Mouse (Mus musculus) WW6 (cell line): Measurements from ENCODE around the gene Qsox1.

Source experiments
- DNase-seq: peaks from one replicate; pipeline ENCODE4 v3.0.0-alpha.2; 2013; ENCODE audit warnings: low read depth, low spot score

The Qsox1 gene

DNA sequence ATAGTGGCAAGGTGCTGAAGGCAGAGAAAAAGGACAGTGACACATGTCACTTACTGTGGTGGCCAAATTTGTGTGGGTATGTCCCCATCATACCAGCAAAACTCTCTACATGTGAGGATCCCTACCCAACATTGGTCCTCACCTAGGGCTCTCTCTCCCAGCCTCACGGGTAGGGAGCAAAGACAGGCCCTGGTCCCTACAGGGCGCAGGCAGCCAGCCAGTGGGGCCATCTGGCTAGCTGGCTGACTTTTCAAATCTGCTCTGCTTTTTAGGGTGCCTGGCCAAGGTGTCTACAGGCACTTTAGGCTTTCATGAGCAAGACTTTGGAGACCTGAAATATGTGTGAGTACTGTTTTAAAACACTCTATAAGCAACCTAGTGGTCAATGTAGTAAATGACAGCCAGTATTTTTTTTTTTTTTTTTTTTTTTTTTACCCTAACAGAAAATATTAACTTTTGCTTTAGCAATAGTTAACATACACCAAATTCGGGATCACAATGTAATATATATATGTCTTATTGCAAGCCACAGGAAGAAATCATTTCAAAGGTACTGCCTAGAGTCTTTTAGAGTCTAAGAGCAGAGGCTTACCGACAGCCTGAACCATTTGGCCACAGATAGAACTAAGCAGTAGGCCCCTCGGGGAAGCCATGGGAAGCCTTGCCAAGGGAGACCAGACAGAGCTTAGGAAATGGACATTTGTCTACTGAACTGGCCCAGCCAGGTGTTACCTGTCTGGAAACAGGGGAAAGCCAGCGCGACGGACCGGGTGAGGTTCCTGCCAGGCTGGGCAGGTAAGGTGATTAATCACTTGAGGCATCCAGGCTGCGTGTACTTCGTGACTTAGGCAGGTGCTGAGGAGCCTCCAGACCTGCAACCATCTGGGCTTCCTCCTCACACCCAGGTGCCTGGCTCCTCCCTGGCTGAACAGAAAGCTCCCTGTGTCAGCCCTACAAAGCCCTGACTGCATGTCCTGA is 11.4 kb downstream of the Qsox1 start:
- DNase-seq, result no peak

DNA sequence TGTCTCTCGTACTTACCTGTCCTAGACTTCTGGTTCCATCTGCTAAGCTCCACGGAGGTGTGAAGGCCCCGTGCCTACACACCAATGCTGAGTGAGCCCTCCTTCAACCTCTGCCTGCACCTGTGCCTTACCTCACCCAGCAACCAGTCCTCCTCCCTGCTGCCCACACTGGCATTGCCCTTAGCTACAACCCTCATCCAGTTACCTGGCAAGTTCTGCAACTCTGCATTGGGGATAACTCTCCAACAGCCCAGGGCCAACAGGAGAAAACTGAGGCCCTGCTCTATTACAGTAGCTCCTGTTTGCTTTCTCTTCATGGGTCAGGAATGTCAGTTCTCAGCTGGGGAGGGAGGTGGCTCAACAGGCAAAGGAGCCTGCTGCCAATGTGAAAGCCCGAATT is 14.7 kb downstream of the Qsox1 start:
- DNase-seq, result no peak

DNA sequence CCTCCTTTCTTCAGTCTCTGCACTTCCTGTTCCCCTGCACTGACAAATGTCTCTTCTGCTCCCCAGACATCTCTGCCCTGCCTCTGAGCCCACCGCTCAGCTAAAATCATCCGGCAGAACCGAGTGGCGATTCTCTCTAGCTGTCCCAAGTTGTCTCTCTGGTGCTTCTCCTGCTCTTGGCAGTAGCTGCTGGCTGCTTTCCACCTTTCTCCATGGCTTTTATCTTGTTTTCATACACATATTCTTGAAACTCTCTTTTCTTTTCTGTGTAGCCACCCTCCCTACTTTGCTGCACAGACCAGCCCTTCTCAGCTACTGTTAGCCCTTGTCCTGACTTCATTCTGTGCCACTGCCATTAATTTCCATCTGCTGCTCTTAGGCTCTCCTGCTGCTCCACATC is 15.3 kb downstream of the Qsox1 start:
- DNase-seq, result no peak

DNA sequence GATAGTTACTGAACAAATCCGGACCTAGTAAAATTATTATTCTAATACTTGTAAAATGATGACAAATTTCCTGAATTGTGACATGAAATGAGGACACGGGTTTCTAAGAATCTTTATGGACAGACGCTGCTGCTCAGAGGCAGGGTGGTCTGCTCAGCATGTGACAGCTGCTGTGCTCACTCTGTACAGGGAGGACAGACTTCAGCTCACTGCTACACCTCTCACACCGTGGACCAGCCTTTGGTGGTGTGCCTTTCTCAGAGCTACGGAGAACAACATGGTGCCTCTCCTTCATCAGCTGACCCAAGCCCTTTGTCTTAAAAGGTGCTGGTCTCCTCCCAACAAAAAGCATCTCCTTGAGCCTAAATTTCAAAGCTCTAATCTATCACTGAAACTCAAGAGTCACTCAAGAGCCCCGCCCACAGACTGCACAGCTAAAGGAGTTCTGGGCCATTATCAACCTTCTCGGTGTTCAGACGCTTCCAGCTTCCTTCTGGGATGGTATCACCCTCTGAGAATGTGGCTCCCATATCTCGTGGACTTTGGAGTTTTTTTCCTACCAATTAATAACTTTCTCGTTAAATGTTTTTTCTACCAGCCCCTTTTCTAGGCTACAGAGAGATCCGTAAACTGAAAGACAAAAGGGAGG is 15.8 kb downstream of the Qsox1 start:
- DNase-seq, result no peak

DNA sequence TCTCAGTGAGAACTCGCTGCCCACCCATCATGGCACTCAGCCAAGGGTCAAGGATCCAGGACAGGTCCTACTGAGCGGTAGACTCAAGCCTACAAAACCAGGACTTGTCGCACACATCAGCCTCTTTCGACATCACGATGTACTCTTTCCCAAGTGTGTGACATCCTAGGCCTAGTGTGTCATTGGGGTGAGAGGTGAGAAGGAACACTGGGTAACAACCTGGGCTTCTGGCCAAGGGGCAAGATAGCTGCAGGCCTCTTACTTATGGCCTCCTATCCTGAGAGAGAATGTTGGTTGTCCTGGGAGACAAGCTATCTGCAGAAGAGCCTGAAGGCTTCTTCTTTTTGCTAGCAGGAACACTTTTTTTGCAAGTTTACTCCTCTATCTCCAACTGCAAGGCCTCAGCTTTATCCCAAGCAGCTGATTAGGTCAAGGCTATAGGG is 16.9 kb downstream of the Qsox1 start:
- DNase-seq, result no peak

DNA sequence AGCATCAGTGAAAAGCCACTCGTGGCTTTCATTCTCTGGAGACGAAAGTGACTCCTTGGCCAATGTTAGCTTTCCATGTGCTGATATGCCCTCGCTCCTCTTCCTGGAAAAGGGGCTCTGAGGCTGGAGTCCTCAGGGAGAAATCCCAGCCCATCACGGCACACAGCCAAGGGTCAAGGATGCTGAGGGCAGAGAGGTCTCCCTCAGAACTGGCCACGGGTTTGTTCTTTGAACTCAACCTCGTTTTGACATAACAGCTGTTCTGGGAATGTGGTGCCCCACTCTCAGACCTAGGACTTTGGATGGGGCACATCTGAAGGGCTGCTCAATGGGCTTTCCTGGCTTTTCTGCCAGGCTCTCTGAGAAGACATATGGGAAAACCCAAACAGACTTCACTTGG is 17.8 kb downstream of the Qsox1 start:
- DNase-seq, result no peak

DNA sequence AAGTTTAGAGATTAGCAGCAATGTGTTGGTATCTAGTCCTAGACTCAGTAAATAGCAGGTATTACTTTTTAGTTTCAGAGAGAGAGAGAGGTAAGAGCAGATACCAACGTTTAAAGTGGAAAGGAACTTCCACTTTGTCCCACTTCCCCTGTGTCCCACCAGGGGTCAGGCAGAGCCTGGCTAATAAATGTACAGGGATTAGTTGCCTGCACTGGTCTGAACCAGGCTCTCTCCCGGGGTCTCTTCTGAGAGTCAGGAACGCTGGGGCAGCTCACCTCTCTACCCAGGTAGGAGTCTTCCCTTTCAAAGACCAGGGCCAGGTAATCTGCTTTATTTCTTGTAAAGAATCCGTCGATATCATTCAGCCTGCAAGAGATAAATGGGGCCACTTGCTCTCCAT is 20.8 kb downstream of the Qsox1 start:
- DNase-seq, result no peak

DNA sequence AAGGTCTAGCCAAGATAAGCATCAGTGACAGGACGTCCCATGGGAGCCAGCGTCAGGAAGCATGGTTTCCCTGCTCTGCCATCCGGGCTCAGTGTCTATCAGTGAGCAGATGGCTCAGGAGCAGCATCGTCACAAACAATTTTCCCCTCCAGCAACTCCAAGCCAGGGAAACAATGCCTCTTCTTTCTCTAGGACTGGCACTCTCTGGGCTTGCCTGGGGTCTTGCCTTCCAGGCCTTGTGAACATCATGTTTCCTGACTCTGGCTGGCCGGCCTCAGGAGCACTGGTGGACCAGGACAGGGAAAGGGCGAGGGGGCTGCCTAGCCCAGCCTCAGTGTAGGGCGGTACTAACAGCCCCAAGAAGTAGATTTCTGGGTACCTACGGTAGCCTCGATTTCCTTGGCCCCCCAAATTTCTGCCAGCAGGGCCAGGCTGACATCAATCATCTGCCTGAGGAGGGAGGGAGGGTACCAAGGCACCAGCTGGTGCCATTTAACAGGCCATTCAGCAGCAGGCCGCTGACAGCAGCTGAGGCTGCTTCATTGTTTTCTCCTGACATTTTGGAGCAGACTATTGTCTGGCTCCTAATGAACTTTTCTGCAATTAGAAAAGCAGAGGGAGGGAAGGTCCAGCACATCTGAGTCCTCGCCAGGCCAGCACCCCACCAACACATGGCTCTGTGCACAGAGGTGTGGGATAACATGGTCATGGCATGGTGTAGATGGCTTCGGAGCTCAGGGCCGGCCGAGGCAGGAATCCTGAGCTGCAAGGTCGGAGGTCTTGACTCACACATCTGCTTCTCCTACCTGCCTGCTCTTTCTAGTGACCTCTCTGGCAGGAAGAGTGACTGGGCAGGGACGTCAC is 22.3 kb downstream of the Qsox1 start:
- DNase-seq, result no peak

DNA sequence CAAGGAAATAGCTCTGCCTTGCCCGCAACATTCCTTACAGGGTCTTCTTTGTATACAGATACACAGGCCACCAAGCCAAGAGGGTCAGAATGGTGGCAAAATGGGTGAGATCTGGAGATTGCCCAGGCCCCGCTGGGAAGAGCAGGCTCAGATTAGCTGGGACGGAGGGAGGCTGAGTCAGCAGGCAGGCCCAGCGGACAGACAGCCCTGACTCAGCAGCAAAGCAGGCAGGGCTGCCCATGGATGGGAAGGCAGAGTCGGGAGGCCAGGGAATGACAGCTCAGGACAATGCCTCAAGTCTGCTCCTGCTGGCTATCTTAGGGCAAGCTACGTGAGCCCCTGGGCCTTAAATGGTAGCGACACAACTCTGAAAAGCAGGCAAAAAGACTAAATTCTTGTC is 26.8 kb downstream of the Qsox1 start:
- DNase-seq, result no peak

DNA sequence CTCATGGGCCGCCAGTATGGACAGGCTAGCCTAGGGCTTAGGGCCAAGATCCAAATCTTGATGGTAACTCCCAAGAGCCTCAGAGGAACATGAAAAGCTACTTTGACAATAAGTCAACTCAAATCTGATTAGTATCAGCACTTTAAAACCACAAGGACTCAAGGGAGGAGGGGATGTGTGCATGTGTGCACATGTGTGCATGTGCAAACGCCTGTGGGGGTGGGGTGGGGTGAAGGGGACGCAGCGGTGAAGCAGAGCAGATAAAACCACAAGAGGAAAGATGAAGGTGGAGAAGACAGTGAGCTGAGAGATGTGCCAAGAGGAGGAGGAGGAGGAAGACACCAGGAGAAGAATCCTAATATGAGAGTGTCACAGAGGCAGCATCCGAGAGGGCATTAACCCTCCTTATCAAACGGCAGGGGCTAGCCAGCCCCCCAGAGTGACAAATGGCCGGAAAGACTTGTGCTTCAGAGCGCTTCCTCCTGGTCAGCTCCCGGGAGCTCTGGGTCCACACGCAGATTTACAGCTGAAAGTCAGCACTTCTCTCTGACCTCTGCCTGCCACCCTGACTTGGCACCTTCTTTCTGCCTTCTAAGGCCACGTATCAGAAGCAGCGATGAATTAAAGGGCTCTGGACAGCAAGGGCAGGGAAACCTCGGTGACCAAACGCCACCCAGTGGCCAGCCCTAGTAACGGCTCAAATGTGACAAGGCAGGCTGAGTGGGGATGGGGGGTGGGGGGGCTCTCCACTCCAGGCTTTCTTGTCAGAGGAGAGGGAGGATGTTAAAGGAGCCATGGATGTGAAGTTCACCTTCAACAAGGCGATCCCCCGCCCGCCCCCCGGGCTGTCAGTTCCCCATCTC is 28.1 kb downstream of the Qsox1 start:
- DNase-seq, result no peak

DNA sequence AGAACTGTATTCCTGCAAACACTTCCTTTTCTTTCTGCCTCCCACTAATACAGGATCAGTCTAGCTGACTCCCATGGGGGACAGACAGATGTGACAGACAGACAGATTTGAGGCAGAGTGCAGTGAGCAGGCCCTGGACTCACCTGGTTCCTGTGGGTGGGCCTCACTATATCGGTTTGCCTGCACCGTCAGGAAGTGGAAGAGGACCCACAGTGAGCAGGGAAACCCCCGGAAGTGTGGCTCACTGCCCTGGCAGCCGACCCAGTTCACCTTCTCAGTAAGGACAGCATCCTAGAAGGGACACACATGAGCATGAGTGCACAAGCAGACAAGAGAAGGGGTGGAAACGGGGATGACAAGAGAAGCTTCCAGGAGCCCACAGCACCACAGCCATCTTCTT is 30.3 kb downstream of the Qsox1 start:
- DNase-seq, result no peak

DNA sequence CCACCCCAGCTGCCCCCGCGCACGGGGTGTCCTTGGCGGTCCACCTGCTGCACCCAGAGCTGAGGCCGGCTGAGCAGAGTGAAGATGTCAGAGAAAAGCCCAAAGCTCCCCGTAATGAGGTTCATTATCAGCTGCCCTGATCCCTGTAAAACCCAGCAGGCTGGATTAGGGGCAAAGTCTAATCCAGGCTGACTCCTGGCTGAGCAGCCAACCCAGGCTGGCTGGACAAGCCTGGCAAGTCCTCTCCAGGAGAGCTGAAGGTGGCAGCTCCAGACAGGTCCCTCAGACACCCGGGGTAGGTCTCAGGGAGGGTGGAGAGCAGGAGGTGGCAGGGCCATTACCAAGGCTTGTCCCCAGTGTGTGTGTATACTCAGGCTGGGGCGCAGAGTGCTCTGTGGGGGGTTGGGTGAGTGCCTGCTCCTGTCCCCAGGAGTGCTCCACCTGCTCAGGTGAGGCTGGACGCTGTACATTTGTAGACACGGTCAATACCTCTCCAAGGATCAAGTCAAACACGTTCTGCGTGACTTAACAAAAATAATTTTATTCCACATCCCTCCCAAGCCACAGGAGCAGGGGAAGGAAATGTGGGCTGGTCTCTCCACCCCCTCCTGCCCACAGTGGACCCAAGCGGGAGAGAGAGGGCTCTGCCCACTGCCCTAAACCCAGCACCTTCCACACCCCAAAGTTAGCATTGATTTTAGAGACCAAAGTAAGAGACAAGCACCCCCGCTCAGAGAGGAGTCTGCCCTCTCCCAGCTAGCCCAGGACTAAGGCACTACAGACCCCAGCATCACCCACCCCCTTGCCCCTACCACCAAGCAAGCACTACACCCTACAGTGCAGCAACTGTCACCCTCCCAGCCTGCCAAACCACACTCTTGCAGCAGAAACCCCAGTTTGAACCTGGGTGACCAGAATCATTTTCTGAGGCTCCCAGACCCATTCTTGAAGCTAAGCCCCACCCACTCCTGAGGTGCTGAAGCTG is 34.8 kb downstream of the Qsox1 start:
- no peak for DNase-seq

DNA sequence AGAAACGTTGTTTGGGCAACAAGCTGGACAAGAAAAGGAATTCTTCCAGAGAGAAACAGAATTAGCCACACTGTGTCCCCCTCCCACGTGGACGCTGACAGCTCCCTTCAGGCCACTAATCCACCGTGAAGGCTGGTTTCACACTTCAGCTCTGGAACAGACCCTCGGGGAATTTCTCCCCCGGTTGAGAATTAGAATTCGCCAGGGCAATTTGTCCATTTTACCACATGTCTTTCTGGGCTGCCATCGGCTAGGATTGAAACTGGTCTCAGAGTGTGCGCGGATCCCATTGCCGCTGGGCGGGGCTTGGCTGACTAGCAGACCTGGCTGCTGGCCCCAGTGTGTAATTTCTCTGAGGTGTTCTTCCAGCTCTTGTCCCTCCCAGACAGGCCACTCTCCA is 53.5 kb downstream of the Qsox1 start:
- no peak for DNase-seq

DNA sequence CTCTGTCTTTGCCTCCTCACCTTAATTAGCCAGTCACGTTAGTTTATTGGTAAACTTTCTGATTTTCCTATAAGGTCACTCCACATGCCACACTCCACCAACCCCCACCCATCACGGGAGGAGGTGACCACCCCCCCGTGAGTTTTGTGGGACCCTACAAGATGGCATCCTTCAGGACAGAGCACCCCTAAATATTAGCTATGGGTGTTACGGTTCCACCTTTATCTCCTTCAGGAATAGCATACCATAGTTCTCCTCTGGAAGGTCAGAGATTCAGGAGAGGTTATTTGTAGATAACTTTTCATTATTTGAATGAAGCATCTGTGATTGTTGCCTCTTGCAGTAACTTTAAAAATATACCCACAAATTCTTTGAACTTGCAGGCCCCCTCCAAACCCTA is 54.0 kb downstream of the Qsox1 start:
- DNase-seq, result no peak

DNA sequence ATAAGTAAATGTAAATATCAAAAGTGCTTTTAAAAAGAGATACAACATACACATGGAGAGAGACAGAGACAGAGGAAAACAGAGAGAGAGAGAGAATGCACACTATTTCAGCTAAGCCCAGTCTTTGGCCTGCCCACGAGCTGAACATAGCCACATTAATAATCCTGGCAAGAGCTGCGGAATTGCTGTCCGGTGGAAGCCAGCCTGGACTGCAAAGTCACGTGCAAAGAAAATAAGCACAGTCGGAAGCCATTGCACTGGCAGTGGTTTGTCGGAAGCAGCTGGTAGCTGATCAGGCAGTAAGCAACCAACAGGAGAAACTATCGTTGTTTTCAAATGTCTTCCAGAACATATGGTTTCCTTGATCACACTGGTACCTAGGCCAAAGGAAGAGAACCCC is 55.1 kb downstream of the Qsox1 start:
- no peak for DNase-seq

DNA sequence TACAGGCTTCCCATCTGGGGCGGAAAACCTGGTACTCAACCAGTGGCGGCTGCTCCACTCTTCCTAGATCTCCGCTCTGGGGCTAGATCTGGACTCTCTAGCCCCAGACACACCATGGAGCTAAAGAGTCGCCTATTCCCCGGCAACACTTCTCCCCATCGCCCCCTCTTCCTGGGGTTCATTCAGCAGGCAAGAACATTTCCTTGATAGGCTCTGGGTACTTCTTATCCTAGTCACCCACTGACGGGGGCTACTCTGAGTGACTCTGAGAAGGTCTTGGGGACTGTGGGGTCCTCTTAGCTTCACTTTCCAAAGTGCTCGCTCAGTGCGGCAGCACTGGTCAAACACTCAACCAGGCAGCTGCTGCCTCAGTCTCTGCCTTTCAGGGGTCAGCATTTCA is 59.3 kb downstream of the Qsox1 start:
- no peak for DNase-seq

DNA sequence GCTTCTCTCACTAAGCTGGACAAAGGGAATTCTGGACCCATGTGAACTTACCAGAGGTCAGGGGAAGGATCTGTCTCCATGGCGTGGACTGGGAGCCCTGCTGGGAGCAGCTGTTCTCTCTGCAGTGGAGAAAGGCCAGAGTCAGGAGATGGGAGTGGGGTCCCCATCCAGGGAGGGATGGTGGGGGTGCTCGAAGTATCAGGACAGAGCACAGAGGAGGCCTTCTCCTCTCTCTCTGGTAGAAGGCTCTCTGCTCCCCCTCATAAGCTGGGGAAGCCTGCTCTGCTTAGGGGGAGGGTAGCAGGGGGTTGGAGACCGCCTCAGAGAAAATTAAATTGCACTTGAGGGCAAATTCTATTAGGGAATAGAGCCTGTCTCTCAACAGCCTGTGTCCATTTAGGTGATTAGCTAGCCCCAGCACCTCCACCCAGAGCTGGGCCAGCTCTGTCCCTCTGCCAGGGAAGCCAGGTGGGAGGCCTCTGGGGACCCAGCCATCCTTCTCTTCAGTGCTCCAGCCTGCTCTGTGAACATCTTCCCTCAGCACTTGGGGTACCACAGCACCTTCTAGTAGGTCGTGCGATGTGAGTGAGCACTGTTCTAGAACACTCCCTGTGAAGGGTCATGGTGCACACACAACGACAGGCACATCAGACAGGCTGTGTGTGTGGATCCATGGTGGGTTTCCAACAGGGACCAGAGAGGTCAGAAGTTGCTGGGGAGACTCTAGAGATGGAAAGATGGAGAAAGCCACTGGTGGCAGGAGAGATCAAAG is 61.0 kb downstream of the Qsox1 start, which contains the start of gene Lhx4:
TSS of gene Lhx4 (minus strand) at position 201 of the 772 bp plus-strand sequence.
- DNase-seq, result no peak

DNA sequence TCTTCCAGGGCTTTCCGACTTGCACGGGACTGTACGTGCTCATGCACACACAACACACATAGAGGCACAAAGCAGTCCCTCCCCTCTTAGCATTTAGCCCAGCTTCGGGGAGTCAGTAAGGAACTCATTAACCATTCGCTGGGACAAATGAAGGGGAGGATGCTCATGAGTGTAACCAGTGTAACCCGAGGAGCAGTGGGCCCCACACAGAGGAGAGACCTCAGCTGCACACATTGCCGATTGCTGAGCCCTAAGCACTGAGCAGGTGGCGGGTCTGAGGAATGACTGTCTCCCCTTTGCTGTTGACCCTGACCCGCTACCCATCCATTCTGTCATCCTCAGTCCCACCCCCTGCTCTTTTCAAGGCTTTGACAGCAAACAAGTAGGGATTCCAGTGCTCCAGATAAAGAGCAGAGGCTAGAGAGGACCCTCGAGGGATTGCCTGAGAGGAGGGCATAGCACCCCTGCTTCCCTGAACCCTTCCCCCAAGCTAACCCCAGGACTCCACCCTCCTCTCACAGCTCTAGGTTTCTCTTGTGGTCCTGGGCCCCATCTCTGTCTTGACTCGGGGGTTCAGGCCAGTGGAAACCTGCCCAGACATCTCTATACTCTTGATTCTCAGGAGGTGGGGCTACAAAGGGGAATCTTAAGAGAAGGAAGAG is 62.0 kb downstream of the Qsox1 start:
- no peak for DNase-seq
